Mouse (Mus musculus) neural tube, embryonic 12.5 days (tissue): ENCODE measurements around the gene Ift52. TPM values are rescaled to one million over a fixed set of nuclear protein-coding genes. Genes with fewer than 3 reads are reported as not detected.

ENCODE experiments used
- ATAC-seq: fragments of 200-750 bp; cut with Nextera tagmentation; 2 replicates; pipeline ENCODE4 v1.8.0; 2017; ENCODE audit warnings: low read depth, mild to moderate bottlenecking, moderate TSS enrichment, moderate library complexity; ENCODE audit not compliant: low FRiP score
- H3K27ac ChIP-seq: fragments of 300-500 bp; sonication (generic); 2 replicates; pipeline ENCODE4 v1.5.1; 2016
- H3K27me3 ChIP-seq: fragments of 300-500 bp; sonication (generic); replicated peaks from 2 replicates; pipeline ENCODE4 v1.6.1; 2016; ENCODE audit warnings: mild to moderate bottlenecking
- H3K36me3 ChIP-seq: fragments of 300-500 bp; sonication (generic); 2 replicates; pipeline ENCODE4 v1.6.1; 2016; ENCODE audit warnings: mild to moderate bottlenecking
- H3K4me1 ChIP-seq: fragments of 300-500 bp; sonication (generic); 2 replicates; pipeline ENCODE4 v1.6.1; 2016
- H3K4me2 ChIP-seq: fragments of 300-500 bp; sonication (generic); replicated peaks from 2 replicates; pipeline ENCODE4 v1.6.1; 2016; ENCODE audit warnings: mild to moderate bottlenecking
- H3K4me3 ChIP-seq: fragments of 300-500 bp; sonication (generic); 2 replicates; pipeline ENCODE4 v1.5.1; 2016
- H3K9ac ChIP-seq: fragments of 300-500 bp; sonication (generic); 2 replicates; pipeline ENCODE4 v1.6.1; 2016; ENCODE audit warnings: mild to moderate bottlenecking
- H3K9me3 ChIP-seq: fragments of 300-500 bp; sonication (generic); 2 replicates; pipeline ENCODE4 v1.6.1; 2016; ENCODE audit warnings: mild to moderate bottlenecking
- WGBS: fragments of 180-500 bp; shearing (Covaris S2); methylation state at CpG from one replicate; pipeline ENCODE4 v1.1.7; 2016; 5-methylcytosine and 5-hydroxymethylcytosine counted together
- polyA plus RNA-seq: library from polyadenylated mRNA; unstranded; fragments of >200 nt; fragmentation: Nextera tagmentation; extraction: Ambion mirVana; gene quantifications from 2 replicates; pipeline ENCODE4 v1.2.1, GENCODE M21; 2016

Gene Ift52
- polyA plus RNA-seq, 1 experiment from 2014 or later: 48.4 TPM

- no peak overlapping the region for H3K4me2 ChIP-seq
- no peak overlapping the region for H3K9ac ChIP-seq
- H3K9me3 ChIP-seq: no peaks in the 10 kb centered on the region
- ATAC-seq: no peak
- H3K36me3 ChIP-seq: peaks cover 8% of the 10 kb centered on the region; the same call in 1 of the 2 replicates
- 81% methylated on average over 8 of the region's 8 CpGs for WGBS
- H3K4me1 ChIP-seq: no peaks in the 10 kb centered on the region
- no peaks in the 10 kb centered on the region for H3K27me3 ChIP-seq
- H3K4me3 ChIP-seq: no peak overlapping the region
- no peak overlapping the region for H3K27ac ChIP-seq
Measured at GRCm38 (mm10) chr2:163061203-163062118, 44.3 kb downstream of the Ift52 start.

- Histone ChIP-seq H3K36me3 (peaks cover 8% of the 10 kb centered on the region; the same call in 1 of the 2 replicates), H3K4me1 (no peaks in the 10 kb centered on the region), H3K27ac (no peak overlapping the region), H3K9ac (no peak overlapping the region), H3K9me3 (no peaks in the 10 kb centered on the region), H3K27me3 (no peaks in the 10 kb centered on the region), H3K4me2 (no peak overlapping the region), H3K4me3 (no peak overlapping the region)
- WGBS: 50% methylated on average over 6 of the region's 6 CpGs
- ATAC-seq: no peak
Measured at GRCm38 (mm10) chr2:163062119-163062508, 45.0 kb downstream of the Ift52 start.

- H3K4me2 ChIP-seq: no peak overlapping the region
- no peaks in the 10 kb centered on the region for H3K9me3 ChIP-seq
- no peak overlapping the region for H3K27ac ChIP-seq
- peaks cover 14% of the 10 kb centered on the region for H3K36me3 ChIP-seq
- 93% methylated on average over 6 of the region's 6 CpGs for WGBS
- H3K4me3 ChIP-seq: no peak overlapping the region
- H3K4me1 ChIP-seq: no peaks in the 10 kb centered on the region
- no peak overlapping the region for H3K9ac ChIP-seq
- no peaks in the 10 kb centered on the region for H3K27me3 ChIP-seq
- ATAC-seq: no peak
Measured at GRCm38 (mm10) chr2:163066326-163066725, 49.2 kb downstream of the Ift52 start.

- no peak for ATAC-seq
- Histone ChIP-seq H3K4me2 (no peak overlapping the region), H3K27me3 (no peaks in the 10 kb centered on the region), H3K36me3 (peaks cover 14% of the 10 kb centered on the region), H3K4me3 (no peak overlapping the region), H3K9ac (no peak overlapping the region), H3K4me1 (no peaks in the 10 kb centered on the region), H3K9me3 (no peaks in the 10 kb centered on the region), H3K27ac (no peak overlapping the region)
- 95% methylated on average over 1 of the region's 1 CpGs for WGBS
Measured at GRCm38 (mm10) chr2:163067233-163067632, 50.1 kb downstream of the Ift52 start.

GRCm38 (mm10) chr2:163070213-163070612, 53.1 kb downstream of the Ift52 start:
- ATAC-seq: no peak
- Histone ChIP-seq H3K36me3 (peaks cover 17% of the 10 kb centered on the region), H3K4me1 (no peaks in the 10 kb centered on the region), H3K9me3 (no peaks in the 10 kb centered on the region), H3K9ac (no peak overlapping the region), H3K4me3 (no peak overlapping the region), H3K4me2 (no peak overlapping the region), H3K27me3 (no peaks in the 10 kb centered on the region), H3K27ac (no peak overlapping the region)
- WGBS: 87% methylated on average over 3 of the region's 3 CpGs

GRCm38 (mm10) chr2:163071590-163071989, 54.4 kb downstream of the Ift52 start:
- Histone ChIP-seq H3K27ac (no peak overlapping the region), H3K4me3 (no peak overlapping the region), H3K9me3 (no peaks in the 10 kb centered on the region), H3K9ac (no peak overlapping the region), H3K36me3 (peaks cover 17% of the 10 kb centered on the region), H3K4me2 (no peak overlapping the region), H3K27me3 (no peaks in the 10 kb centered on the region), H3K4me1 (no peaks in the 10 kb centered on the region)
- ATAC-seq: no peak
- WGBS: 79% methylated on average over 3 of the region's 3 CpGs

GRCm38 (mm10) chr2:163073023-163073757, 56.0 kb downstream of the Ift52 start:
- WGBS: 80% methylated on average over 9 of the region's 9 CpGs
- Histone ChIP-seq H3K4me3 (no peak overlapping the region), H3K4me1 (no peaks in the 10 kb centered on the region), H3K27me3 (no peaks in the 10 kb centered on the region), H3K36me3 (peaks cover 12% of the 10 kb centered on the region), H3K27ac (no peak overlapping the region), H3K4me2 (no peak overlapping the region), H3K9ac (no peak overlapping the region), H3K9me3 (no peaks in the 10 kb centered on the region)
- ATAC-seq: no peak

- H3K9ac ChIP-seq: no peak overlapping the region
- H3K27me3 ChIP-seq: no peaks in the 10 kb centered on the region
- H3K4me3 ChIP-seq: no peak overlapping the region
- H3K4me1 ChIP-seq: no peaks in the 10 kb centered on the region
- WGBS: 82% methylated on average over 7 of the region's 7 CpGs
- no peak for ATAC-seq
- no peak overlapping the region for H3K4me2 ChIP-seq
- no peaks in the 10 kb centered on the region for H3K9me3 ChIP-seq
- H3K36me3 ChIP-seq: peaks cover 10% of the 10 kb centered on the region
- no peak overlapping the region for H3K27ac ChIP-seq
Measured at GRCm38 (mm10) chr2:163074006-163074405, 56.9 kb downstream of the Ift52 start.

- 93% methylated on average over 12 of the region's 12 CpGs for WGBS
- no peaks in the 10 kb centered on the region for H3K9me3 ChIP-seq
- no peak overlapping the region for H3K27ac ChIP-seq
- H3K4me1 ChIP-seq: no peaks in the 10 kb centered on the region
- no peak overlapping the region for H3K4me3 ChIP-seq
- H3K36me3 ChIP-seq: peaks cover 10% of the 10 kb centered on the region
- no peak for ATAC-seq
- H3K9ac ChIP-seq: no peak overlapping the region
- H3K27me3 ChIP-seq: no peaks in the 10 kb centered on the region
- H3K4me2 ChIP-seq: no peak overlapping the region
Measured at GRCm38 (mm10) chr2:163074808-163075207, 57.7 kb downstream of the Ift52 start.

- H3K36me3 ChIP-seq: peaks cover 10% of the 10 kb centered on the region
- WGBS: 81% methylated on average over 3 of the region's 3 CpGs
- H3K27ac ChIP-seq: no peak overlapping the region
- no peak overlapping the region for H3K4me3 ChIP-seq
- no peak overlapping the region for H3K9ac ChIP-seq
- H3K4me2 ChIP-seq: no peak overlapping the region
- ATAC-seq: no peak
- H3K27me3 ChIP-seq: no peaks in the 10 kb centered on the region
- no peaks in the 10 kb centered on the region for H3K9me3 ChIP-seq
- H3K4me1 ChIP-seq: no peaks in the 10 kb centered on the region
Measured at GRCm38 (mm10) chr2:163075234-163075633, 58.1 kb downstream of the Ift52 start.

GRCm38 (mm10) chr2:163079041-163079440, 61.9 kb downstream of the Ift52 start:
- H3K36me3 ChIP-seq: peaks cover 10% of the 10 kb centered on the region

GRCm38 (mm10) chr2:163082591-163082990, 65.4 kb downstream of the Ift52 start:
- no peak overlapping the region for H3K4me2 ChIP-seq
- peaks cover 10% of the 10 kb centered on the region for H3K36me3 ChIP-seq
- no peak for ATAC-seq
- no peaks in the 10 kb centered on the region for H3K27me3 ChIP-seq
- no peak overlapping the region for H3K4me3 ChIP-seq
- 82% methylated on average over 5 of the region's 5 CpGs for WGBS
- no peak overlapping the region for H3K27ac ChIP-seq
- H3K9ac ChIP-seq: no peak overlapping the region
- no peaks in the 10 kb centered on the region for H3K4me1 ChIP-seq
- H3K9me3 ChIP-seq: no peaks in the 10 kb centered on the region

More at GRCm38 (mm10) chr2:163079041-163079440, 61.9 kb downstream of the Ift52 start:
- Histone ChIP-seq H3K27me3 (no peaks in the 10 kb centered on the region), H3K27ac (no peak overlapping the region), H3K9me3 (no peaks in the 10 kb centered on the region), H3K4me3 (no peak overlapping the region), H3K9ac (no peak overlapping the region), H3K4me2 (no peak overlapping the region), H3K4me1 (no peaks in the 10 kb centered on the region)
- 93% methylated on average over 4 of the region's 4 CpGs for WGBS
- ATAC-seq: no peak
